Mouse (Mus musculus) cortical plate, adult 2 months (tissue): ENCODE measurements around the gene A2ml1. TPM values are rescaled to one million over a fixed set of nuclear protein-coding genes. Genes with fewer than 3 reads are reported as not detected.

ENCODE experiments used
- H3K27ac ChIP-seq: fragments of 200-500 bp; 2 replicates; pipeline ENCODE4 v1.5.1; 2012; ENCODE audit warnings: low read length, control low read depth, inconsistent platforms; ENCODE audit not compliant: insufficient read depth
- H3K4me1 ChIP-seq: fragments of 200-500 bp; 2 replicates; pipeline ENCODE4 v1.6.1; 2011; ENCODE audit warnings: low read length; ENCODE audit not compliant: control insufficient read depth, insufficient read depth
- H3K4me3 ChIP-seq: fragments of 200-500 bp; 2 replicates; pipeline ENCODE4 v1.5.1; 2011; ENCODE audit warnings: mild to moderate bottlenecking, low read length, control low read depth; ENCODE audit not compliant: insufficient read depth
- CTCF ChIP-seq: fragments of 200-500 bp; IDR thresholded peaks from 2 replicates; pipeline ENCODE4 v1.5.1; 2011; ENCODE audit warnings: mild to moderate bottlenecking, control low read depth, low read length; ENCODE audit not compliant: insufficient read depth; ENCODE audit errors: extremely low read depth
- POLR2A ChIP-seq: fragments of 200-500 bp; IDR thresholded peaks from 2 replicates; pipeline ENCODE4 v1.6.1; 2011; ENCODE audit warnings: mild to moderate bottlenecking, low read length, control low read depth; ENCODE audit not compliant: insufficient read depth; ENCODE audit errors: extremely low read depth
- polyA plus RNA-seq: library from polyadenylated mRNA; depleted of rRNA; stranded (reverse); fragments of >200 nt; gene quantifications from 2 replicates; pipeline ENCODE4 v1.2.3, GENCODE M21; 2012; rRNA removed

A2ml1 gene
- polyA plus RNA-seq, 1 experiment = 32.4 TPM

DNA sequence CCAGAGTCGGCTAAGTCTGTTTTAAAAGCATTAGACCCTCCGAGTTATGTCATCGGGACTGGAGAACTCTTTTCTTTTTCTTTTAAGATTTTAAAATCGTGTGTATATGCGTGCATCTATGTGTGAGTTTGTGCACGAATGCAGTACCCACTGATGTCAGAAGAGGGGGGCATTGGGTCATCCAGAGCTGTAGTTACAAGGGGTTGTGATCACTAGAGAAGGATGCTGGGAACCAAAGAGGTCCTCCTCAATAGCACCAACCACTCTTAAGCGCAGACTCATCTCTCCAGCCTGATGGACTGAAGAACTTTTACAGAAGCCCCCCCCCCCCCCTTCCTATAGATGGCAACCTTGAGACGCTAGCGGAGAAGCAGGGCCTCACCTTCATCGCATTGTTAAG, 91.3 kb downstream of the A2ml1 start:
- Histone ChIP-seq H3K4me3 (no peak overlapping the region), H3K4me1 (no peaks in the 10 kb centered on the region), H3K27ac (no peak overlapping the region)
- no peak for TF ChIP-seq CTCF
- no peak for TF ChIP-seq POLR2A

Other genes with a start within 250 kb of the A2ml1 start
- 27.2 and 27.8 TPM in 2 replicates for gene Tulp3, start 225.8 kb downstream of the A2ml1 start, polyA plus RNA-seq
- gene Rhno1, start 218.7 kb downstream of the A2ml1 start, polyA plus RNA-seq = 11.8 and 12.2 TPM in 2 replicates
- 1.7 and 2.5 TPM in 2 replicates for gene Foxm1, start 218.6 kb downstream of the A2ml1 start, polyA plus RNA-seq
- 2.8 and 4.3 TPM in 2 replicates for gene Tex52, start 206.2 kb downstream of the A2ml1 start, polyA plus RNA-seq
- gene Gm44596, start 206.1 kb downstream of the A2ml1 start, polyA plus RNA-seq = 0.40 TPM in 1 of 2 replicates, not detected in the other
- 16.1 and 19.5 TPM in 2 replicates for gene Nrip2, start 182.3 kb downstream of the A2ml1 start, polyA plus RNA-seq
- gene Itfg2, start 156.7 kb downstream of the A2ml1 start, polyA plus RNA-seq = 17.9 and 19.3 TPM in 2 replicates
- 116 and 118 TPM in 2 replicates for gene Fkbp4, start 142.9 kb downstream of the A2ml1 start, polyA plus RNA-seq
- gene Pzp, start 54.9 kb downstream of the A2ml1 start, polyA plus RNA-seq = 0.04 TPM in 1 of 2 replicates, not detected in the other
- gene Klrb1a, start 41.9 kb upstream of the A2ml1 start, polyA plus RNA-seq = not detected in 2 replicates
- gene Clec2h, start 80.8 kb upstream of the A2ml1 start, polyA plus RNA-seq = not detected in 2 replicates
- not detected in 2 replicates for gene Klrb1, start 141.5 kb upstream of the A2ml1 start, polyA plus RNA-seq
- 0.04 and 0.19 TPM in 2 replicates for gene Klrb1c, start 207.6 kb upstream of the A2ml1 start, polyA plus RNA-seq
- not detected in 2 replicates for gene Gm44511, start 244.7 kb upstream of the A2ml1 start, polyA plus RNA-seq
- gene Klrb1b, start 244.7 kb upstream of the A2ml1 start, polyA plus RNA-seq = not detected in 2 replicates